Mouse (Mus musculus) cerebellum, adult 11 months (tissue): ENCODE results near the gene Vipas39.
"Not testable (repeated sequence)": the region's sequence is repeated elsewhere in the genome, so short reads cannot be mapped to it uniquely, and the experiment has no call there.

Experiments
- DNase-seq: peaks from one replicate; pipeline ENCODE4 v3.0.0; 2022

Gene Vipas39

DNA sequence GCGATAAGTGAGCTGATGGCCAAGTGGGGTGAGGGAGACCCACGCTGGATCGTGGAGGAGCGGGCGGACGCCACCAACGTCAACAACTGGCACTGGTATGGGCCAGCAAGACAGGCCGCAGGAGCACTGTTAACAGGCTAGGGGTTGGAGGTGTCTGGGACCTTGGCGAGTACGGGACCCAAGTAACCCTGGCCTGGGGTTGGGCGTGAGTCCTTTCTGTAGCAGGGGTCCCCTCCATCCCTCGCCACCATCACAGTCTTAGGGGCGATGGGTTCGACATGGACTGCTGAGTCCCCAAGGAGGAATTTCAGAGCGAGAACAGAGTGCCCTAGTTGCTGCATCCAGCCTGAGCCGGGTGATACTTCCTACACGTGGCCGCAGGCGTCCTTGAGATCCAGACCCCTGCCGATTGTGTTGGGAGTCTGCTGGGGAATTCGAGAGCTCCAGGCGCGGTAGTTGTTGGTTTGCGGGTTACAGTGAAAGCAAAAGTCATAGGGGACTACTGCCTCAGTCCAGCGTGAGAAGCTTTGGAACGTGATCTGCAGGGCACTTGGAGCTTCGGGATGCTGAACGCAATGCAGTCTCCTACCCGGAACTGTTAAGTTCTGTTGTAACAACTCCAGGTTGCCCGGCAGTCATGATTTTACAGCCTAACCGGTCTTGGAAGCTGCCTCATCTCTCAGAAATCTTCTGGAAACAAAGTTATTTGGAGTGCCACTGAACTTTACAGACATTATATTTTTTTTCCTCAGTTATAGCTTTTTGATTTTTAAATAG lies 959 bp upstream of the Vipas39 start:
- DNase-seq, result no peak

DNA sequence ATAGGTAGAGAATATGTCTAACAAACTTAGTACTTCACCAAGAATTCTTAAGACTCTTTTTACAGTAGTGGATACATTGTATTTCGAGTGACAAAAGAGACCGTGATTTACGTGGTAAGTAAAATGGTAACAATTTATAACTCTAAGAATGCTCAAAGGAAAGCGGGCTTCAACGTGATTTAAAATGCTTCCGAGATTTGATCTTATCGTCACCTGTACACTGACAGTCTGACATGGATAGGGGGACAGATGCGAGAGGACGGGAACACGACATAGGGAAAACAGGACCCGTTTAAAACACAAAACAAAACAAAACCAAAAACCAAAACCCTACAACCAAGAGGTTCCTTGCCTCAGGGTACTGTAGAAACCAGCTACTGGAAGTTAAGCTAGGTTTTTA lies 612 bp downstream of the Vipas39 start:
- DNase-seq, result no peak

DNA sequence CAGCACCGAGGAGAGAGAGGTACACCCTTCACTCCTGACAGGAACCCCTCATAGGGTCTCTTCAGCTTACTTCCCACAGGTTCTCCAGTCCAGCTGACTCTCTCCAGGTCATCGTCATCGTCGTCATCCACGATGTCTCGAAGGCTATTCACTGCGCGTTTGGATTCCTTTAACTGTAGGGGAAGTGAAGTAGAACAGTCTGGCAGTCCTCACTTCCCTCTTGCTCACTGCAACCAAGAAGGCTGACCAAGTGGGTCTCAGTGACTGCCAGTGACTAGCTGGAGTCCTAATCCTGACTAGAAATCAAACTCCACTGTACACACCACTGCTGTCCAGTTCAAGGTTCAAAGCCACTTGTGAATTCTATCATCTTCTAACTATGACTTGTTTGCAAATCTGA lies 5.5 kb downstream of the Vipas39 start:
- DNase-seq, result no peak

GRCm38 (mm10) chr12:87256629-87257028 lies 9.4 kb downstream of the Vipas39 start:
- DNase-seq, result no peak

GRCm38 (mm10) chr12:87253878-87254277 lies 12.2 kb downstream of the Vipas39 start:
- no peak for DNase-seq

GRCm38 (mm10) chr12:87250161-87250560 lies 15.9 kb downstream of the Vipas39 start:
- DNase-seq, result no peak

- no peak for DNase-seq
Observed at GRCm38 (mm10) chr12:87238632-87239031, 27.4 kb downstream of the Vipas39 start, which contains the start of gene Noxred1. Gene Noxred1 (minus strand): TSS chr12:87238732.

DNA sequence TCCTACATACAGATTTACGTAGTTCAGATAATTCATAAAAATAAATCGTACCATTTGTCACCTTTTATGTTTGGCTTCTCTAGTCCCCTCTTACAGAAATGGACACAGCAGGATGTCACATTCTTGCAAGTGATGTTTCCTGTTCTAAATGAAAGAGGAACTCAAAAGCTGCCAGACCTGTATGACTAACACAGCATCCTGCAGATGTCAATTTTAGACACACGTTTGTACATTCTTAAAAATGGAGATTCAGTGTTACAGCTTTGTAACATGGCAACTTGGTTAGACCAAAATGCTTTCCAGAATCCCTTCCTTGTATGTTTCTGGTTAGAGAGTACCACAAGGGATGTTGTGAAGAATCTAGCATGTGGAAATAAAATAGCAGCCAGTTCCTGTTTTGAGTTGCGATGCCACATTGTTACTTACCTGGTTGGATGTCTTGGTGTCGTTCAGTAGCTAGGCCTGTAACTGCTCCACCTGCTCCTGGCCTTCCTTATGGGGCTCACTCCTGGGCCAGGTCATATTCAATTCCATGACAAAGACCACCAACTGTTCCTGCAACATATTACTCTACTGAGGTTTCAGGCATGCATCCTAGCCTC lies 29.1 kb downstream of the Vipas39 start:
- no peak for DNase-seq

GRCm38 (mm10) chr12:87230379-87230895 lies 35.6 kb downstream of the Vipas39 start:
- DNase-seq, result no peak

GRCm38 (mm10) chr12:87229633-87230032 lies 36.4 kb downstream of the Vipas39 start:
- no peak for DNase-seq

- DNase-seq, result no peak
Observed at GRCm38 (mm10) chr12:87226801-87227200, 39.3 kb downstream of the Vipas39 start.

DNA sequence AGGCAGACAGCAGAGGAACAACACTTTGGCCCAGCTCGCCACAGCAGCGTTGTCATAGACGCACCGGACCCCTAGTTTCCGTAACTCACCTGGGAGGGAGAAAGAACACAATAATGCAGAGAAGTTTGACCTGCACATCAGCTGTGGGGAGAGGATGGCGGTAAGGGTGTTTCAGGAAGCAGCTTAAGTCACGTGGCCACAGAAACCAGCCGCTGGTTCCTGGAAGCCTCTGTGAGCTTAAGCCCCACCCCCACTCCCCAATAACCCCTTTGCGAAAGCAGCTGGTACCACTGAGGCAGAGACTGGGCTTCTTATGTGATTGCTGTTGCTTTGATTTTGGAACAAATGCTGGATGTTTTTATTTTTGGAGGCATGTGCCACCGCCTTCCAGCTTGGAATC lies 41.1 kb downstream of the Vipas39 start:
- DNase-seq, result no peak

- no peak for DNase-seq
Observed at GRCm38 (mm10) chr12:87219362-87219761, 46.7 kb downstream of the Vipas39 start.

- no peak for DNase-seq
Observed at GRCm38 (mm10) chr12:87217596-87217995, 48.5 kb downstream of the Vipas39 start.

GRCm38 (mm10) chr12:87216053-87216452 lies 50.0 kb downstream of the Vipas39 start:
- no peak for DNase-seq

- no peak for DNase-seq
Observed at GRCm38 (mm10) chr12:87212844-87213606, 53.0 kb downstream of the Vipas39 start.

DNA sequence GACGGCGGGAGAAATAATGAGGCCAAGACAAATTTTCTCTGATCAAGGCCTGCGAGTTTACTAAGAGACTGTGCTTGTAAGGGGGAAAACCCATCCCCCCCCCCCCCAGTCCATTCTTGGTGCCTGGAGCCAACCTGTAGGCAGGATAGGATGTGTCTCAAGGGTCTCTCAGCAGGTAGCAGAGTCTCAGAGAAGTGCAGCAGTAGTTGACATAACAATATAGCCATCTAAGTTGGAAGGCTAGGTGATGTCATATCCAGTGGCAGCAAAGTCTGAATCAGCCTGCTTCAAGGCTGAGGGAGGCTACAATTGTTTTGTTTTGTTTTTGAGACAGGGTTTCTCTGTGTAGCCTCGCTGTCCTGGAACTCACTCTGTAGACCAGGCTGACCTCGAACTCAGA lies 60.3 kb downstream of the Vipas39 start:
- not testable (repeated sequence) for DNase-seq

- no peak for DNase-seq
Observed at GRCm38 (mm10) chr12:87201694-87202093, 64.4 kb downstream of the Vipas39 start.

DNA sequence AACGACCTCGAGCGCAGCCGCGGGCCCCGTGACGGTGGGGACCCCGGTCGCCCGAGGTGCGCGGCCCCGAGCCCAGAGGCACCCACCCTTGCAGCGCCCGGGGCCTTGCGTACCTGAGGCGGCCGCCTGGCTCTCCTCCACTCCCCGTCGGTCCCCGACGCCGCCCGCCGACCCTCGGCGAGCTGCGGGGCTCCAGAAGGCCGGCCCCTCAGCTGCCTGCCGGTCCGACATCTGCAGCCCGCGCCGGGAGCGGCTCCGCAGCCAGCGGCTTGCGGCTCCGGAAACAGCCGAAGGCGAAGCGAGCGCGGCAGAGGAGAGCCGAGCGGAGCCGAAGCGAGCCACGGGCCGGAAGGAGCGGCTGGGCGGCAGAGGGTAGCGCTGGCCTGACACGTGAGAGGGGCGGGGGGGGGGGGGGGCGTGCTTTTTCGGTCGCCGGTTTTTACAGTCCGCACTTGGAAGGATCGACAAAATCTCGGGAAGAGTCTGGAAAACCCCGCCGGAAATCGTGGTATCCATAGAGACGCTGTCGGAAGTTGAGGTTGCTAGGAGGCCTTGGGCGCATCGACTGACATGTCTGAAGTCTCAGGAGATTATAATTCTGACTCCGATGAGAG lies 66.0 kb downstream of the Vipas39 start, which contains the start of gene Tmed8:
Gene Tmed8 (minus strand): TSS at position 482 of the 614 bp plus-strand sequence.
- peak; percentile 75 for DNase-seq

GRCm38 (mm10) chr12:87199206-87199972 lies 66.7 kb downstream of the Vipas39 start, which contains the start of gene Samd15:
Gene Samd15 (plus strand): TSS chr12:87199723.
- DNase-seq, result no peak

DNA sequence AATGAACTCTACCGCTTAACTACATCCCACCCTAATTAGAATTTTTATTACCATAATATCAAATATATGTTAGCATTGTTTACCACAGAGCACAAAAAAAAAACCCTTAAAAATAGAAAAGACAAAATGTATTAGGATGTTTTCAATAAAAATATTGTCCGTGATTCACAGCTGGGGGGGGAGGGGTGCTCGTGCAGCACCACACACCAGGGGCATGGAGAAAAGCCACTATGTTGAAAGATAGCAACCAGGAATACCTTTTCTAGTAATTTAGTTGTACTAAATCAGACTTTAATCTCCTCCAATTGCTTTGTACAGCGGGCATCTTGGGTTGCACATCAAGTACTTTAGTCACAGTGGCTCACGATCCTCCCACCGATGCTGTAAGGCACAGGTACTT lies 67.3 kb downstream of the Vipas39 start:
- DNase-seq, result no peak

DNA sequence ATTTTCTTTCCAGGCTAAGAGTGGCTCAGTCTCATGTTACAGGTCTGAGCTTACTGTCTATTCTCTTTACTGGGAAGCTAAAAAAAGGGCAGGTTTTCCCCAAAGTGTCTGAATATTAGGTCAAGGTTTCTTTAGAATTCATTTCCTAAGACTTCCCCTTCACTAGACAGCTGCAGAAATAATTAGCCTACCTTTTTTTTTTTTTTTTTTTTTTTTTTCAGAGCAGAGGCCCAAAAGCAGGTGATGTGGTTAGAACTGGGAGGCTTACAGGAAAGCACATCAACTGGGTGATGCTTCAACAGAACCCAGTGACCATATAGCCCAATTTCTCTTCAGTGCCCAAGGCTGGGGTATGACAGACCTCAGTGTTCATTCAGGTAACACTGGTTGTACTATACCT lies 69.7 kb downstream of the Vipas39 start:
- DNase-seq, result no peak
